Mouse (Mus musculus) c-Kit-positive CD71-positive TER-119-positive erythroid progenitor cells, embryonic 14.5 days (primary cell): Measurements from ENCODE around the gene Vps53.
"Not testable (repeated sequence)": the region's sequence is repeated elsewhere in the genome, so short reads cannot be mapped to it uniquely, and the experiment has no call there.

Experiments
- DNase-seq: peaks from one replicate; pipeline ENCODE4 v3.0.0-alpha.2; 2013; ENCODE audit warnings: low spot score

Gene Vps53

DNA sequence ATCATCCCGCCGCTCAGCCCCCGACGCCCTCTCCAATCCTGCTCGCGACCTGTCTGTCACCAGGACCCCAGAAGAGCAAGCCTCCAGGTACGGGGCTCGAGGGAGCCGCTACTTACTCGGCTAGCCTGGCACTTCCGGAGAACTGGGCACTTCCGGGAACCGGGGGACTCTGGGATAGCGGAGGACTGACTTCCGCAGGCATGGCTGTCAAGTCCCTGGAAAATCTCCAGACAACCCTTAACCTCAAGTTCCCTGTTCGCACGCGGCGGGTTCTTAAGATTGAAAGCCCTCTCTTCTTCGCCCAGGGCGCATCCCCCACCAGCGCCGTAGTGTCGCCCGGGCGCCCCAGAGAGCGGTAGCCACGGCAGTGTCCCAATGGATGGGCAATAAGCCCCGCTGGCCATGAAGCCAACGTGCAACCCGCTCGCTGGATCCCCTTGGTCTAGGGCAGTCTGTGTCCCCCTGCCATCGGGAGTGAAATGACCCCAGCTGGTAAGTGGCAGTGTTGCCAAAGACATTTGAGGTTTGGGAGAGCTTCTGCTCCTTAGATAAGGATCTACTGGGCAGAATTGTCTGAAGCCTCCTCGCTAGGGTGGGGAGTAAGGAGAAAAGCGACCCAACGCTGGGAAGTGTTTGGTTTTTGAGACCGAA lies at the start of gene Vps53, which contains the start of gene Fam57a:
Vps53 (minus strand) TSS at position 153 of the 651 bp plus-strand sequence.
Fam57a (plus strand) TSS at position 177 of the 651 bp plus-strand sequence.
- DNase-seq, result peak; percentile 79

- DNase-seq, result no peak
Measured at GRCm38 (mm10) chr11:76225051-76225450, 45.6 kb upstream of the Vps53 start.

DNA sequence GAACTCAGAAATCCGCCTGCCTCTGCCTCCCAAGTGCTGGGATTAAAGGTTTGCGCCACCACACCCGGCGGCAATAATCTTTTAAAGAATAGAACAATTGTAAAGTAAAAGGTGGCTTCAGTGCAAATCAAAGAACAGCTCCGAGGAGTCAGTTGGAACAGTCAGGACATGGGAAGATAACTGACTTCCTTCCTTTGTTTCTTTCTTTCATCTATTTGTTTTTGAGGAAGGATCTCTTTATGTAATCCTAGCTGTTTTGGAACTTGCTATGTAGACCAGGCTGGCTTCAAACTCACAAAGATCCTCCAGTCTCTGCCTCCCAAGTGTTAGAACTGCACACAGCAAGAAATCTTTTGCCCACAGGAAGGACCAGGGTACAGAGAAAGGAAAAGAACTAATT lies 45.2 kb upstream of the Vps53 start:
- DNase-seq, result no peak

GRCm38 (mm10) chr11:76217390-76217800 lies 37.9 kb upstream of the Vps53 start, which contains the start of the genes Dbil5 and Gemin4:
Gene Dbil5 (plus strand): TSS chr11:76217608.
Gene Gemin4 (minus strand): TSS chr11:76217664.
- DNase-seq, result peak; percentile 97

DNA sequence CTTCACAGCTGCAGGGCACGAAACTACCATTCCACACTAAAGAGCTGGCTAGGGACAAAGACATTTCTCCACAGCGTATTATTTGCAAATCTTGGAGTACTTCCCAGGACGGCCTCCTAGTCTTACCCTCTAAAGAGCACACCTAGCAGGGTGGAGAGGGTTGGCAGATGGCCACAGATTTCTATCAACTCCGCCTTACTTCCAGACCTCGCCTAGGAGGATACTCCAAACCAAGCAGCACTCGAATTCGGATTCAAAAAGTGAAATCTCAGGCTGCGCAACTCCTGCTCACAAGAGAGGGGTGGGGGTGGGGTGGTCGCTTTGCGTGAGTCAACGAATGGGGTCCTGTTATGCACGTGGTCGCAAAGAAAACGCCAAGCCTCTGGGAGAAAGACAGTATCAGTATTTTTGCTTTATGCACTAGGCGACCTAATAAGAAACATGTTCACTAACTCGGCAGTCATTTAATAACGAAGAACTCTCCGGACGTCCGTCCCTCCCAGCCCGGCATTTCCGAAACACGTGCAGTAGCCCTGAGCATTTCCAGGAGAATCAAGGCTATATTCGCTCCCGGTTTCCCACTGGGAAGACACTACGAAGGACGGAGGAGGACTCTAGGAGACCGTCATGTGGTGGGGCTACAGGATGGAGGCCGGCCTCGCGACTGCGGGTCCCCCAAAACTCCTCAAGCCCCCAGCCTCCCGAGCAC lies 37.4 kb upstream of the Vps53 start:
- DNase-seq, result peak; percentile 41

- no peak for DNase-seq
Measured at GRCm38 (mm10) chr11:76216049-76216540, 36.6 kb upstream of the Vps53 start.

GRCm38 (mm10) chr11:76215011-76215410 lies 35.6 kb upstream of the Vps53 start:
- DNase-seq, result no peak

DNA sequence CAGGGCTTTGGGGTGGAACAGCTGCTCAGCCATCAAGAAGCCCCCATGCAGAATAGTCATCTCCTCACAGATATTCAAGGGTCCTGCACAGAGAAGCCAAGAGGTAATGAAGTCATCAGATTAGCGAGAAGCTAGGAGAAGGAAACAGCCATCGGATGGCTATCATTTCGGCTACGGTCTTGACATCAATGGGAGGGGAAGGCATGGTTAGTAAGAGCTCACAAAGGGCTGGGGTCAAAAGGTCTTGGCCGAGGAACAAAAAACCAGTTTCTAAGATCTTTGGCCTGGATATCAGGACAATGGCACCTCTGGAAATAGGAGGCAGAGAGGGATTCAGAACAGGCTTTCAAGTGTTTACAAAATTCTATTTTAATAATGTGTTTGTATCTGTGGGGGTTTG lies 34.4 kb upstream of the Vps53 start:
- no peak for DNase-seq

DNA sequence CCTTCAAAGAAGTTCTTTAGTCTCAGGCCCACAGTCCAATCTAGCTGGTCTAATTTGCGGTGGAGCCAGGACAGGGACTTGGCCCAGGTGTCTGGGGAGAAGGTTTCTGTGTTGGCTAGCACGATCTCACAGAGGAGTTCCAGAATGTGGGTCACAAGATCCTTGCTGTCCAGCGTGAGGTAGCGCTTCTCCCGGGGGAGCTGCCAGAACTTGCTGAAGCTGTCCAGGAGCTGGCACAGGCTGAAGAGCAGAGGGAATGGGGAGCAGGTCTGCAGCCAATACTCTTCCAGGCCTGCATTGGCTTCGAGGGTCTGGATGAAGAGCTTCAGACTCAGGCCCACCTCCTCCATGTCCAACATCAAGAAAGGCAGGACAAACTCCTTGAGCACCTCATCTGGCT lies 32.1 kb upstream of the Vps53 start:
- not testable (repeated sequence) for DNase-seq

GRCm38 (mm10) chr11:76210228-76210985 lies 31.0 kb upstream of the Vps53 start:
- DNase-seq, result no peak

GRCm38 (mm10) chr11:76206793-76207192 lies 27.3 kb upstream of the Vps53 start:
- no peak for DNase-seq

GRCm38 (mm10) chr11:76201761-76202674 lies 22.6 kb upstream of the Vps53 start:
- peak; percentile 16 for DNase-seq

- DNase-seq, result no peak
Measured at GRCm38 (mm10) chr11:76196977-76197469, 17.6 kb upstream of the Vps53 start.

GRCm38 (mm10) chr11:76196275-76196976 lies 17.0 kb upstream of the Vps53 start:
- DNase-seq, result no peak

- DNase-seq, result no peak
Measured at GRCm38 (mm10) chr11:76186908-76187307, 7.5 kb upstream of the Vps53 start.

DNA sequence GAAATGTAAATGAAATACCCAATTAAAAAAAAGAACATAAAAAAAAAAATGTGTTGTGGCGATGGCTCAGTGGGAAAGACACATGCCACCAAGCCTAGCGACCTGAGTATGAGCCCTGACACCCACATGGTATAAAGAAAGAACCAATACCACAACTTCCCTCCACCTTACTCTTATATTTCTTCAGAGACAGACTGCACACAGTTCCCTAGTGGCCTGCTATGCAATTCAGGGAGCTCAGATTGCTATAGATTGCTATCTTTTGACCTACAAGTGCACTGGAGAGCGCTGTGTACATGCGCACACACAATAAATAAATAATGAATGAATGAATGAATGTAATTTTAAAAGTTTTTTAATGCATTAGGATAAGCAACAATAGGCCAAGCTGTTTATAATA lies 4.3 kb upstream of the Vps53 start:
- no peak for DNase-seq

DNA sequence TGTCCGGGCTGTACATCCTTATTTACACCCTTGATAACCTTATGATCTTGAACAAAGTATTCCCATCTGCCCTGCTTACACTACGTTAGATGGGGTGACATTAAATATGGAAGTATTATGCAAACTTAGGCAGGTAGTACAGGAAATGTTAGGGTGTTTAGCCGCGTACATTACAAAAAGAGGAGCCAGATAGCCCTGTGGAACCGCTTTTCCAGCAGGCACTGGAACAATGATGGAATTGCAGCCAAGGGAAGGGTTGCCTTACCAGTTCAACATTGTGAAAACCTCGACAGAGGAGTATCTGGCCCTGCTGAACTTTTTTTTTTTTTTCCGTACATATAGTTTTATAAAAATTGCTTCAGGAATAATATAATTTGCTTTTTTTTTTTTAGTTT lies 696 bp upstream of the Vps53 start:
- no peak for DNase-seq

- peak; percentile 45 for DNase-seq
Measured at GRCm38 (mm10) chr11:76178726-76179494, 537 bp downstream of the Vps53 start.

- no peak for DNase-seq
Measured at GRCm38 (mm10) chr11:76170207-76170606, 9.2 kb downstream of the Vps53 start.

GRCm38 (mm10) chr11:76168976-76169375 lies 10.5 kb downstream of the Vps53 start:
- no peak for DNase-seq
